In the genomic region with DNA sequence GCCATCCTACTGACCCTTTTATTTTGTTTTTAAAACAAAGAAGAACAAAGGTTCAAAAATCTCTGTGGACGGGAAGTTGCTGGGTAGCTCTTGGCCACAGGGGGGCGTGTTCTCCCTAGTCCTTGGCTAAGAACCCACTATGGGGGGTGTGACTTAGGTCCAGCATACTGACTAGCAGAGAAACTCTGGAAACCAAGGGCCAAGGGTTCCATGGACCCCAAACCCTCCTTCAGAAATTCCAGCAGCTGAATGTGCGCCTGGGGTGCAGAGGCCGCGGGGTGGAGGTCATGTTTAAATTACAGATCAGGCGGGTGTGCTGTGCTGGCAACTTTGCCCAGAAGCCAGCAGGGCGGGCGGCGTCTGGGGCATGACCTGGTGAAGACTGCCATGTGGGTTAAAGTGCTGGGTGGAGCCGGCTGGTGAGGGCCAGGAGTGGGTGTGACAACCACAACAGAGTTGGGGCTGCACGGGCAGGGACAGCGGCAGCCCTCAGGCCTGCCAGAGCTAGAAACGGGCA, we compare ENCODE assay signal across 8 mouse cellular contexts. TPM values are rescaled to one million over a fixed set of nuclear protein-coding genes. Genes with fewer than 3 reads are reported as not detected.
DNase-seq lines count a peak whose midpoint lies in the region; ATAC-seq and TF ChIP-seq lines count a peak whose summit lies in the region.

No protein-coding gene starts in this region.

- peak; percentile 55; the same call in 1 of the 2 replicates for ATAC-seq in G1E (ENCODE audit: extremely low read depth, insufficient number of reproducible peaks, low FRiP score, poor library complexity, severe bottlenecking)
- peak; percentile 94 for ATAC-seq in liver, embryonic 15.5 days (ENCODE audit: insufficient read depth)
- no peak for ATAC-seq in frontal cortex, adult (ENCODE audit: low TSS enrichment)

- H3K27ac ChIP-seq in layer of hippocampus, adult 2 months, result no peak overlapping the region
- peak overlapping the region; percentile 83 for H3K27ac ChIP-seq in liver, embryonic 15.5 days (replicated peaks)

- peak overlapping the region; percentile 67 for H3K4me2 ChIP-seq in liver, embryonic 15.5 days

- peaks cover 4% of the 10 kb centered on the region for H3K36me3 ChIP-seq in G1E (replicated peaks)
- H3K36me3 ChIP-seq in liver, embryonic 15.5 days (replicated peaks), result no peaks in the 10 kb centered on the region

- H3K9me3 ChIP-seq in G1E (replicated peaks), result 0 out of 2 replicates have a peak, but pooled peaks cover 4% of the 10 kb centered on the region
- no peaks in the 10 kb centered on the region for H3K9me3 ChIP-seq in liver, embryonic 15.5 days (replicated peaks)

- peak; percentile 75 for TF ChIP-seq CTCF in layer of hippocampus, adult 2 months (conservative IDR thresholded peaks at IDR 0.05)
- peak; percentile 63 for TF ChIP-seq CTCF in G1E (IDR thresholded peaks at IDR 0.05; ENCODE audit: low read depth, low read length)

- H3K4me3 ChIP-seq in layer of hippocampus, adult 2 months, result no peak overlapping the region
- H3K4me3 ChIP-seq in G1E (ENCODE audit: low read depth, low read length), result peak overlapping the region; percentile 61; the same call in 1 of the 2 replicates
- H3K4me3 ChIP-seq in liver, embryonic 15.5 days (replicated peaks), result 0 out of 2 replicates have a peak overlapping the region, but pooled peaks have one; percentile 5

- H3K27me3 ChIP-seq in G1E (ENCODE audit: insufficient read depth, low read length), result peaks cover 8% of the 10 kb centered on the region
- H3K27me3 ChIP-seq in liver, embryonic 15.5 days, result peaks cover 9% of the 10 kb centered on the region

- peak overlapping the region; percentile 33; the same call in 1 of the 2 replicates for H3K9ac ChIP-seq in liver, embryonic 15.5 days

- 35% methylated on average over 13 of the region's 13 CpGs for WGBS in liver, embryonic 15.5 days (ENCODE audit: insufficient replicate concordance)

- peaks cover 76% of the 10 kb centered on the region for H3K4me1 ChIP-seq in G1E (ENCODE audit: insufficient read depth, low read depth, low read length)
- H3K4me1 ChIP-seq in liver, embryonic 15.5 days (replicated peaks), result peaks cover 55% of the 10 kb centered on the region

- DNase-seq in layer of hippocampus, adult 2 months (ENCODE audit: low spot score in 2 of 2), result no peak
- DNase-seq in layer of hippocampus, postnatal 36 days, result no peak
- peak; percentile 68 for DNase-seq in G1E (ENCODE audit: low spot score)
- peak; percentile 51 for DNase-seq in c-Kit-positive CD71-positive TER-119-negative erythroid progenitor cells, embryonic 14.5 days (ENCODE audit: low read depth)
- DNase-seq in induced T-regulatory cell, adult 2 months (ENCODE audit: low read depth), result peak; percentile 83
- DNase-seq in spleen, adult 18-20 months, result peak; percentile 43 to 56

RNA-seq across cellular contexts. Expression of a gene that starts 29.9 kb away (rescaled TPM):
- total RNA-seq in layer of hippocampus, adult 2 months (2021), result 10 to 100 TPM; 25.7 to 27.5 TPM
- total RNA-seq in layer of hippocampus, postnatal 36 days (2021), result 10 to 100 TPM; 21.6 to 24.1 TPM
- 35.6 and 69.0 TPM in 2 replicates for total RNA-seq in G1E (2014; fragmentation: Nextera tagmentation)
- total RNA-seq in G1E (2017), result 21.7 and 23.9 TPM in 2 replicates
- polyA plus RNA-seq in G1E (2012), result 19.0 and 26.5 TPM in 2 replicates
- 15.2 and 15.5 TPM in 2 replicates for polyA plus RNA-seq in liver, embryonic 15.5 days (2015; fragmentation: Nextera tagmentation; extraction: Ambion mirVana)

RNA-seq across cellular contexts. Expression of a gene that starts 41.6 kb away (rescaled TPM):
- total RNA-seq in layer of hippocampus, adult 2 months (2021), result 10 to 100 TPM; 63.8 to 69.8 TPM
- total RNA-seq in layer of hippocampus, postnatal 36 days (2021), result 10 to 100 TPM; 57.6 to 61.5 TPM
- total RNA-seq in G1E (2014; fragmentation: Nextera tagmentation) (58.5 and 87.5 TPM in 2 replicates), G1E (2017) (98.7 and 106 TPM in 2 replicates)
- 90.0 and 114 TPM in 2 replicates for polyA plus RNA-seq in G1E (2012)
- 175 and 206 TPM in 2 replicates for polyA plus RNA-seq in liver, embryonic 15.5 days (2015; fragmentation: Nextera tagmentation; extraction: Ambion mirVana)

Comparison
In these comparisons a context has a peak if more than half of its experiments do, and no peak if none do; other contexts are left out.
1. DNase-seq: peak in G1E (single experiment), c-Kit-positive CD71-positive TER-119-negative erythroid progenitor cells, embryonic 14.5 days (single experiment), induced T-regulatory cell, adult 2 months (single experiment) and spleen, adult 18-20 months (2 of 2); none in layer of hippocampus, adult 2 months (0 of 2) and layer of hippocampus, postnatal 36 days (0 of 2).